Comparison of ENCODE assay signal across 15 mouse cellular contexts in genomic region chr14:117921393-117922014, GRCm38 (mm10).
A peak's percentile ranks its signal among the peaks of the same experiment; 100 is the strongest.
DNase-seq lines count a peak whose midpoint lies in the region; ATAC-seq lines count a peak whose summit lies in the region.
"Had no signal": no experiment of that assay in that cellular context is flagged by ENCODE, and none has a peak within 500 bp of the region (broad histone marks: within the 10 kb centered on the region; RNA-seq: fewer than 3 reads in every experiment).

No protein-coding gene starts in this region.

- H3K4me2 ChIP-seq in lung, embryonic 15.5 days, result peak overlapping the region; percentile 12; the same call in 1 of the 2 replicates
- H3K4me2 ChIP-seq in embryonic facial prominence, embryonic 15.5 days (replicated peaks), result peak overlapping the region; percentile 33
- no peak overlapping the region for H3K4me2 ChIP-seq in midbrain, embryonic 14.5 days (ENCODE audit: low read length)
- H3K4me2 ChIP-seq: heart, embryonic 12.5 days; hindbrain, embryonic 13.5 days; stomach, embryonic 15.5 days had no signal

- H3K27me3 ChIP-seq in lung, embryonic 15.5 days, result no peaks in the 10 kb centered on the region
- no peaks in the 10 kb centered on the region for H3K27me3 ChIP-seq in embryonic facial prominence, embryonic 15.5 days
- no peaks in the 10 kb centered on the region for H3K27me3 ChIP-seq in midbrain, embryonic 14.5 days (ENCODE audit: control insufficient read depth, insufficient read depth, low read length)
- H3K27me3 ChIP-seq: hindbrain, embryonic 13.5 days; stomach, embryonic 15.5 days had no signal

- 54% methylated on average over 18 of the region's 18 CpGs for WGBS in lung, embryonic 15.5 days
- 37% methylated on average over 18 of the region's 18 CpGs for WGBS in embryonic facial prominence, embryonic 15.5 days
- WGBS in midbrain, embryonic 14.5 days, result 49% methylated on average over 18 of the region's 18 CpGs

- no peaks in the 10 kb centered on the region for H3K36me3 ChIP-seq in lung, embryonic 15.5 days
- H3K36me3 ChIP-seq in embryonic facial prominence, embryonic 15.5 days, result no peaks in the 10 kb centered on the region
- H3K36me3 ChIP-seq in midbrain, embryonic 14.5 days (ENCODE audit: control insufficient read depth, insufficient read depth, low read length), result no peaks in the 10 kb centered on the region
- H3K36me3 ChIP-seq: heart, embryonic 12.5 days; hindbrain, embryonic 13.5 days; stomach, embryonic 15.5 days had no signal

- DNase-seq in heart, adult 11 months, result peak; percentile 84
- DNase-seq in heart, postnatal 36 days, result no peak
- DNase-seq in lung, postnatal 25 days (ENCODE audit: low spot score), result no peak
- DNase-seq in midbrain, embryonic 14.5 days, result peak; percentile 29
- no peak for DNase-seq in frontal cortex, postnatal 14 days (ENCODE audit: low spot score in 2 of 2)
- no peak for DNase-seq in left cerebral cortex, postnatal 10 days (ENCODE audit: extremely low spot score in 1 of 2, low spot score in 2 of 2)
- DNase-seq: adrenal gland, postnatal 25 days; gastrocnemius, postnatal 10 days; thymus, postnatal 36 days had no signal

- H3K4me1 ChIP-seq in lung, embryonic 15.5 days, result peaks cover 5% of the 10 kb centered on the region; the same call in 1 of the 2 replicates
- no peaks in the 10 kb centered on the region for H3K4me1 ChIP-seq in embryonic facial prominence, embryonic 15.5 days
- no peaks in the 10 kb centered on the region for H3K4me1 ChIP-seq in midbrain, embryonic 14.5 days (ENCODE audit: control insufficient read depth, insufficient read depth, low read length)
- H3K4me1 ChIP-seq: heart, embryonic 12.5 days; stomach, embryonic 15.5 days had no signal

- no peak overlapping the region for H3K27ac ChIP-seq in lung, embryonic 15.5 days
- H3K27ac ChIP-seq in embryonic facial prominence, embryonic 15.5 days (replicated peaks), result no peak overlapping the region
- H3K27ac ChIP-seq in midbrain, embryonic 14.5 days (replicated peaks; ENCODE audit: low read depth, low read length), result no peak overlapping the region
- H3K27ac ChIP-seq: hindbrain, embryonic 13.5 days; macrophage; stomach, embryonic 15.5 days had no signal

- H3K9me3 ChIP-seq in lung, embryonic 15.5 days, result no peaks in the 10 kb centered on the region
- no peaks in the 10 kb centered on the region for H3K9me3 ChIP-seq in embryonic facial prominence, embryonic 15.5 days (replicated peaks)
- no peaks in the 10 kb centered on the region for H3K9me3 ChIP-seq in midbrain, embryonic 14.5 days (ENCODE audit: control insufficient read depth, low read length)
- H3K9me3 ChIP-seq: heart, embryonic 12.5 days; hindbrain, embryonic 13.5 days; stomach, embryonic 15.5 days had no signal

- no peak overlapping the region for H3K4me3 ChIP-seq in lung, embryonic 15.5 days
- H3K4me3 ChIP-seq in embryonic facial prominence, embryonic 15.5 days (replicated peaks), result peak overlapping the region; percentile 6; the same call in 1 of the 2 replicates
- no peak overlapping the region for H3K4me3 ChIP-seq in midbrain, embryonic 14.5 days (replicated peaks; ENCODE audit: low read depth, low read length)
- H3K4me3 ChIP-seq: heart, embryonic 12.5 days; hindbrain, embryonic 13.5 days; stomach, embryonic 15.5 days had no signal

- intact Hi-C loops in heart, postnatal 36 days (cut with DNase I), result no loop called here
- intact Hi-C loops in left cerebral cortex, postnatal 10 days (cut with DNase I), result no loop called here

- no peak overlapping the region for H3K9ac ChIP-seq in lung, embryonic 15.5 days
- H3K9ac ChIP-seq in embryonic facial prominence, embryonic 15.5 days, result no peak overlapping the region
- H3K9ac ChIP-seq in midbrain, embryonic 14.5 days (replicated peaks; ENCODE audit: low read length), result no peak overlapping the region
- H3K9ac ChIP-seq: heart, embryonic 12.5 days; hindbrain, embryonic 13.5 days; stomach, embryonic 15.5 days had no signal

- ATAC-seq in lung, embryonic 15.5 days (ENCODE audit: borderline replicate concordance, extremely low read depth, low FRiP score, low TSS enrichment), result peak; percentile 69; the same call in 1 of the 2 replicates
- 0 out of 2 replicates have a peak, but pooled peaks have one; percentile 41 for ATAC-seq in embryonic facial prominence, embryonic 15.5 days (ENCODE audit: insufficient number of reproducible peaks, low FRiP score, low TSS enrichment, low read depth)
- ATAC-seq in midbrain, embryonic 14.5 days (ENCODE audit: low FRiP score, low TSS enrichment), result no peak

Comparison
In these comparisons a context has a peak if more than half of its experiments do, and no peak if none do; other contexts are left out.
1. DNase-seq: peak in heart, adult 11 months (single experiment) and midbrain, embryonic 14.5 days (single experiment); none in heart, postnatal 36 days (0 of 2), lung, postnatal 25 days (single experiment), frontal cortex, postnatal 14 days (0 of 2) and left cerebral cortex, postnatal 10 days (0 of 2).